Mouse (Mus musculus) liver, embryonic 12.5 days (tissue): Measurements from ENCODE around the gene Gm45233. TPM values are rescaled to one million over a fixed set of nuclear protein-coding genes. Genes with fewer than 3 reads are reported as not detected.

ENCODE experiments used
- ATAC-seq: fragments of 200-750 bp; cut with Nextera tagmentation; 2 replicates; pipeline ENCODE4 v1.8.0; 2017; ENCODE audit warnings: moderate number of reproducible peaks, mild to moderate bottlenecking, moderate library complexity
- H3K27ac ChIP-seq: fragments of 300-500 bp; sonication (generic); 2 replicates; pipeline ENCODE4 v1.5.1; 2016; ENCODE audit warnings: mild to moderate bottlenecking
- H3K27me3 ChIP-seq: fragments of 300-500 bp; sonication (generic); replicated peaks from 2 replicates; pipeline ENCODE4 v1.6.1; 2016; ENCODE audit warnings: mild to moderate bottlenecking, moderate library complexity
- H3K36me3 ChIP-seq: fragments of 300-500 bp; sonication (generic); 2 replicates; pipeline ENCODE4 v1.6.1; 2016; ENCODE audit warnings: mild to moderate bottlenecking, moderate library complexity
- H3K4me1 ChIP-seq: fragments of 300-500 bp; sonication (generic); 2 replicates; pipeline ENCODE4 v1.6.1; 2016
- H3K4me2 ChIP-seq: fragments of 300-500 bp; sonication (generic); 2 replicates; pipeline ENCODE4 v1.6.1; 2016; ENCODE audit warnings: mild to moderate bottlenecking, moderate library complexity
- H3K4me3 ChIP-seq: fragments of 300-500 bp; sonication (generic); 2 replicates; pipeline ENCODE4 v1.5.1; 2016; ENCODE audit warnings: mild to moderate bottlenecking, moderate library complexity
- H3K9ac ChIP-seq: fragments of 300-500 bp; sonication (generic); 2 replicates; pipeline ENCODE4 v1.6.1; 2016; ENCODE audit warnings: mild to moderate bottlenecking, moderate library complexity
- H3K9me3 ChIP-seq: fragments of 300-500 bp; sonication (generic); replicated peaks from 2 replicates; pipeline ENCODE4 v1.6.1; 2016; ENCODE audit warnings: mild to moderate bottlenecking, moderate library complexity
- WGBS: fragments of 180-500 bp; shearing (Covaris S2); methylation state at CpG from one replicate; pipeline ENCODE4 v1.1.7; 2016; ENCODE audit not compliant: insufficient replicate concordance; 5-methylcytosine and 5-hydroxymethylcytosine counted together
- polyA plus RNA-seq: library from polyadenylated mRNA; unstranded; fragments of >200 nt; fragmentation: Nextera tagmentation; extraction: Ambion mirVana; gene quantifications from 2 replicates; pipeline ENCODE4 v1.2.1, GENCODE M21; 2016

Gm45233 gene
- polyA plus RNA-seq, 1 experiment from 2014 or later, result 0.26 TPM

- ATAC-seq, result no peak
- 64% methylated on average over 4 of the region's 4 CpGs for WGBS
- peaks cover 17% of the 10 kb centered on the region; the same call in 1 of the 2 replicates for H3K4me1 ChIP-seq
- no peak overlapping the region for H3K9ac ChIP-seq
- no peaks in the 10 kb centered on the region for H3K9me3 ChIP-seq
- H3K36me3 ChIP-seq, result no peaks in the 10 kb centered on the region
- H3K4me3 ChIP-seq, result no peak overlapping the region
- H3K4me2 ChIP-seq, result no peak overlapping the region
- no peaks in the 10 kb centered on the region for H3K27me3 ChIP-seq
- no peak overlapping the region for H3K27ac ChIP-seq
Measured at GRCm38 (mm10) chr7:43432891-43433290, 11.0 kb upstream of the Gm45233 start.

GRCm38 (mm10) chr7:43434676-43435075, 9.3 kb upstream of the Gm45233 start:
- H3K9me3 ChIP-seq, result no peaks in the 10 kb centered on the region
- no peak overlapping the region for H3K4me2 ChIP-seq
- no peak overlapping the region for H3K9ac ChIP-seq
- no peak overlapping the region for H3K4me3 ChIP-seq
- no peaks in the 10 kb centered on the region for H3K36me3 ChIP-seq
- H3K27me3 ChIP-seq, result no peaks in the 10 kb centered on the region
- no peak overlapping the region for H3K27ac ChIP-seq
- WGBS, result 65% methylated on average over 5 of the region's 5 CpGs
- no peak for ATAC-seq
- peaks cover 17% of the 10 kb centered on the region; the same call in 1 of the 2 replicates for H3K4me1 ChIP-seq

- Histone ChIP-seq H3K9ac (no peak within 1 kb of the TSS), H3K4me3 (no peak within 1 kb of the TSS), H3K27me3 (no peaks in the 10 kb centered on the region), H3K4me2 (no peak within 1 kb of the TSS), H3K27ac (no peak within 1 kb of the TSS), H3K9me3 (no peaks in the 10 kb centered on the region), H3K36me3 (no peaks in the 10 kb centered on the region), H3K4me1 (peaks cover 21% of the 10 kb centered on the region)
- WGBS, result 46% methylated on average over 10 of the region's 10 CpGs
- ATAC-seq, result no peak
Measured at GRCm38 (mm10) chr7:43436341-43437255, 7.3 kb upstream of the Gm45233 start, which contains the start of gene Nkg7. Gene Nkg7 (plus strand): TSS chr7:43437073.

GRCm38 (mm10) chr7:43438611-43439010, 5.3 kb upstream of the Gm45233 start:
- H3K27ac ChIP-seq, result no peak overlapping the region
- H3K9ac ChIP-seq, result no peak overlapping the region
- H3K36me3 ChIP-seq, result no peaks in the 10 kb centered on the region
- no peak for ATAC-seq
- no peaks in the 10 kb centered on the region for H3K9me3 ChIP-seq
- peaks cover 32% of the 10 kb centered on the region for H3K4me1 ChIP-seq
- 30% methylated on average over 4 of the region's 4 CpGs for WGBS
- no peak overlapping the region for H3K4me2 ChIP-seq
- H3K4me3 ChIP-seq, result no peak overlapping the region
- H3K27me3 ChIP-seq, result no peaks in the 10 kb centered on the region

- no peaks in the 10 kb centered on the region for H3K27me3 ChIP-seq
Measured at GRCm38 (mm10) chr7:43440482-43440881, 3.4 kb upstream of the Gm45233 start, which contains the start of gene Cldnd2. Gene Cldnd2 (plus strand): TSS chr7:43440782.

GRCm38 (mm10) chr7:43441071-43441470, 2.9 kb upstream of the Gm45233 start:
- WGBS, result 69% methylated on average over 3 of the region's 3 CpGs
- Histone ChIP-seq H3K4me1 (peaks cover 41% of the 10 kb centered on the region), H3K27ac (no peak overlapping the region), H3K4me2 (no peak overlapping the region), H3K36me3 (no peaks in the 10 kb centered on the region), H3K27me3 (no peaks in the 10 kb centered on the region), H3K9ac (no peak overlapping the region), H3K9me3 (no peaks in the 10 kb centered on the region), H3K4me3 (no peak overlapping the region)
- ATAC-seq, result no peak

More at GRCm38 (mm10) chr7:43440482-43440881, 3.4 kb upstream of the Gm45233 start, which contains the start of gene Cldnd2:
- ATAC-seq, result no peak
- Histone ChIP-seq H3K4me1 (peaks cover 39% of the 10 kb centered on the region), H3K27ac (no peak within 1 kb of the TSS), H3K9me3 (no peaks in the 10 kb centered on the region), H3K9ac (no peak within 1 kb of the TSS), H3K4me3 (no peak within 1 kb of the TSS), H3K4me2 (no peak within 1 kb of the TSS), H3K36me3 (no peaks in the 10 kb centered on the region)
- 66% methylated on average over 6 of the region's 6 CpGs for WGBS

- no peaks in the 10 kb centered on the region for H3K27me3 ChIP-seq
Measured at GRCm38 (mm10) chr7:43442684-43443083, 1.2 kb upstream of the Gm45233 start.

GRCm38 (mm10) chr7:43443126-43443916, 607 bp upstream of the Gm45233 start:
- Histone ChIP-seq H3K27me3 (no peaks in the 10 kb centered on the region), H3K36me3 (no peaks in the 10 kb centered on the region), H3K27ac (peak overlapping the region; percentile 88), H3K9ac (peak overlapping the region; percentile 75), H3K4me3 (peak overlapping the region; percentile 72), H3K9me3 (no peaks in the 10 kb centered on the region), H3K4me2 (peak overlapping the region; percentile 96), H3K4me1 (peaks cover 53% of the 10 kb centered on the region)
- ATAC-seq, result peak; percentile 84
- under 1% methylated on average over 36 of the region's 36 CpGs for WGBS

More at GRCm38 (mm10) chr7:43442684-43443083, 1.2 kb upstream of the Gm45233 start:
- peak overlapping the region; percentile 96 for H3K4me2 ChIP-seq
- H3K9ac ChIP-seq, result peak overlapping the region; percentile 75
- peak overlapping the region; percentile 72 for H3K4me3 ChIP-seq
- no peak for ATAC-seq
- no peaks in the 10 kb centered on the region for H3K9me3 ChIP-seq
- H3K36me3 ChIP-seq, result no peaks in the 10 kb centered on the region
- H3K27ac ChIP-seq, result peak overlapping the region; percentile 88
- 3% methylated on average over 9 of the region's 9 CpGs for WGBS
- H3K4me1 ChIP-seq, result peaks cover 47% of the 10 kb centered on the region

- Histone ChIP-seq H3K27me3 (no peaks in the 10 kb centered on the region), H3K9me3 (no peaks in the 10 kb centered on the region), H3K4me2 (no peak overlapping the region), H3K9ac (no peak overlapping the region), H3K4me1 (peaks cover 61% of the 10 kb centered on the region), H3K36me3 (peaks cover 25% of the 10 kb centered on the region), H3K27ac (no peak overlapping the region), H3K4me3 (no peak overlapping the region)
- no peak for ATAC-seq
- 74% methylated on average over 4 of the region's 4 CpGs for WGBS
Measured at GRCm38 (mm10) chr7:43447801-43448200, 3.9 kb downstream of the Gm45233 start.

GRCm38 (mm10) chr7:43448246-43448645, 4.3 kb downstream of the Gm45233 start:
- WGBS, result 69% methylated on average over 3 of the region's 3 CpGs
- Histone ChIP-seq H3K9ac (no peak overlapping the region), H3K9me3 (no peaks in the 10 kb centered on the region), H3K27ac (no peak overlapping the region), H3K27me3 (no peaks in the 10 kb centered on the region), H3K36me3 (peaks cover 29% of the 10 kb centered on the region), H3K4me3 (no peak overlapping the region), H3K4me1 (peaks cover 62% of the 10 kb centered on the region), H3K4me2 (no peak overlapping the region)
- ATAC-seq, result no peak

GRCm38 (mm10) chr7:43449811-43450210, 5.9 kb downstream of the Gm45233 start:
- no peak overlapping the region for H3K27ac ChIP-seq
- H3K4me2 ChIP-seq, result no peak overlapping the region
- no peak for ATAC-seq
- no peaks in the 10 kb centered on the region for H3K9me3 ChIP-seq
- peaks cover 45% of the 10 kb centered on the region for H3K36me3 ChIP-seq
- peaks cover 59% of the 10 kb centered on the region for H3K4me1 ChIP-seq
- WGBS, result 92% methylated on average over 2 of the region's 2 CpGs
- no peaks in the 10 kb centered on the region for H3K27me3 ChIP-seq
- no peak overlapping the region for H3K9ac ChIP-seq
- no peak overlapping the region for H3K4me3 ChIP-seq

- H3K36me3 ChIP-seq, result peaks cover 64% of the 10 kb centered on the region
- H3K9me3 ChIP-seq, result no peaks in the 10 kb centered on the region
- H3K4me1 ChIP-seq, result peaks cover 43% of the 10 kb centered on the region
- H3K9ac ChIP-seq, result no peak overlapping the region
- WGBS, result 79% methylated on average over 11 of the region's 11 CpGs
- no peak overlapping the region for H3K4me3 ChIP-seq
- no peak for ATAC-seq
- no peak overlapping the region for H3K4me2 ChIP-seq
- H3K27me3 ChIP-seq, result no peaks in the 10 kb centered on the region
- no peak overlapping the region for H3K27ac ChIP-seq
Measured at GRCm38 (mm10) chr7:43451726-43452125, 7.8 kb downstream of the Gm45233 start.
